Comparison of ENCODE assay signal across 34 mouse cellular contexts in genomic region chr1:36658621-36659399, GRCm38 (mm10). TPM values are rescaled to one million over a fixed set of nuclear protein-coding genes. Genes with fewer than 3 reads are reported as not detected.
DNase-seq lines count a peak whose midpoint lies in the region; ATAC-seq and TF ChIP-seq lines count a peak whose summit lies in the region.
"Had no signal": no experiment of that assay in that cellular context is flagged by ENCODE, and none has a peak within 500 bp of the region (broad histone marks: within the 10 kb centered on the region; RNA-seq: fewer than 3 reads in every experiment).

No protein-coding gene starts in this region.

- H3K36me3 ChIP-seq in liver, embryonic 13.5 days = no peaks in the 10 kb centered on the region
- H3K36me3 ChIP-seq in stomach, postnatal 0 days (ENCODE audit: control insufficient read depth, insufficient read depth, low read length) = no peaks in the 10 kb centered on the region
- no peaks in the 10 kb centered on the region for H3K36me3 ChIP-seq in embryonic facial prominence, embryonic 10.5 days (replicated peaks)
- no peaks in the 10 kb centered on the region for H3K36me3 ChIP-seq in hindbrain, embryonic 11.5 days (ENCODE audit: control insufficient read depth, insufficient read depth, low read length)
- H3K36me3 ChIP-seq: G1E; hindbrain, embryonic 10.5 days; limb, embryonic 13.5 days; liver, embryonic 15.5 days; neural tube, embryonic 12.5 days had no signal

- no peak overlapping the region for H3K4me2 ChIP-seq in liver, embryonic 13.5 days
- H3K4me2 ChIP-seq in stomach, postnatal 0 days (replicated peaks; ENCODE audit: low read depth) = no peak overlapping the region
- H3K4me2 ChIP-seq in hindbrain, embryonic 11.5 days (replicated peaks; ENCODE audit: low read depth, low read length) = no peak overlapping the region
- H3K4me2 ChIP-seq: forebrain, embryonic 13.5 days; limb, embryonic 13.5 days; liver, embryonic 15.5 days; lung, embryonic 14.5 days; midbrain, embryonic 11.5 days; neural tube, embryonic 12.5 days had no signal

- peaks cover 32% of the 10 kb centered on the region for H3K4me1 ChIP-seq in liver, embryonic 13.5 days (replicated peaks)
- H3K4me1 ChIP-seq in stomach, postnatal 0 days (replicated peaks; ENCODE audit: control insufficient read depth, insufficient read depth) = no peaks in the 10 kb centered on the region
- H3K4me1 ChIP-seq in embryonic facial prominence, embryonic 10.5 days = peaks cover 4% of the 10 kb centered on the region; the same call in 1 of the 2 replicates
- no peaks in the 10 kb centered on the region for H3K4me1 ChIP-seq in hindbrain, embryonic 11.5 days (replicated peaks; ENCODE audit: control insufficient read depth, insufficient read depth, low read length)
- H3K4me1 ChIP-seq: forebrain, embryonic 13.5 days; hindbrain, embryonic 10.5 days; limb, embryonic 13.5 days; neural tube, embryonic 12.5 days had no signal

- H3K27me3 ChIP-seq in liver, embryonic 13.5 days = no peaks in the 10 kb centered on the region
- H3K27me3 ChIP-seq in stomach, postnatal 0 days (ENCODE audit: control insufficient read depth, insufficient read depth, low read length) = no peaks in the 10 kb centered on the region
- no peaks in the 10 kb centered on the region for H3K27me3 ChIP-seq in embryonic facial prominence, embryonic 10.5 days (replicated peaks; ENCODE audit: low read depth, poor library complexity, severe bottlenecking)
- H3K27me3 ChIP-seq in hindbrain, embryonic 11.5 days (ENCODE audit: control insufficient read depth, insufficient read depth, low read length) = no peaks in the 10 kb centered on the region
- H3K27me3 ChIP-seq: forebrain, embryonic 13.5 days; limb, embryonic 13.5 days; liver, embryonic 15.5 days; neural tube, embryonic 12.5 days; Patski had no signal

- no peak for ATAC-seq in liver, embryonic 13.5 days (ENCODE audit: low read depth)
- 0 out of 2 replicates have a peak, but pooled peaks have one; percentile 36 for ATAC-seq in common myeloid progenitor, adult 5-6 weeks (replicated peaks; ENCODE audit: low read depth, poor library complexity, severe bottlenecking)
- ATAC-seq in megakaryocyte progenitor cell, adult 5-6 weeks (replicated peaks; ENCODE audit: poor library complexity) = peak; percentile 29
- peak; percentile 68; the same call in 1 of the 2 replicates for ATAC-seq in stomach, postnatal 0 days (ENCODE audit: low FRiP score, low TSS enrichment)
- ATAC-seq in hindbrain, embryonic 11.5 days (ENCODE audit: low FRiP score) = no peak
- ATAC-seq: forebrain, embryonic 13.5 days; midbrain, embryonic 16.5 days; Patski had no signal

- no peak for TF ChIP-seq EP300 in stomach, postnatal 0 days (optimal IDR thresholded peaks at IDR 0.05)

- H3K4me3 ChIP-seq in liver, embryonic 13.5 days (replicated peaks) = no peak overlapping the region
- no peak overlapping the region for H3K4me3 ChIP-seq in stomach, postnatal 0 days (ENCODE audit: low read depth, low read length)
- no peak overlapping the region for H3K4me3 ChIP-seq in embryonic facial prominence, embryonic 10.5 days
- H3K4me3 ChIP-seq in hindbrain, embryonic 11.5 days (ENCODE audit: low read depth, low read length) = no peak overlapping the region
- H3K4me3 ChIP-seq: forebrain, embryonic 13.5 days; hindbrain, embryonic 10.5 days; layer of hippocampus, adult 2 months; left cerebral cortex, adult 2 months; limb, embryonic 13.5 days; liver, embryonic 15.5 days; neural tube, embryonic 12.5 days had no signal

- WGBS in liver, embryonic 13.5 days (ENCODE audit: insufficient replicate concordance) = 52% methylated on average over 7 of the region's 7 CpGs
- 51% methylated on average over 7 of the region's 7 CpGs for WGBS in stomach, postnatal 0 days
- 82% methylated on average over 7 of the region's 7 CpGs for WGBS in embryonic facial prominence, embryonic 10.5 days
- 83% methylated on average over 7 of the region's 7 CpGs for WGBS in hindbrain, embryonic 11.5 days

- no peak overlapping the region for H3K9ac ChIP-seq in liver, embryonic 13.5 days
- H3K9ac ChIP-seq in stomach, postnatal 0 days (ENCODE audit: low read length) = no peak overlapping the region
- H3K9ac ChIP-seq in hindbrain, embryonic 11.5 days (ENCODE audit: low read depth, low read length) = no peak overlapping the region
- H3K9ac ChIP-seq: forebrain, embryonic 13.5 days; limb, embryonic 13.5 days; liver, embryonic 15.5 days; lung, embryonic 14.5 days; neural tube, embryonic 12.5 days had no signal

- H3K9me3 ChIP-seq in liver, embryonic 13.5 days (replicated peaks) = no peaks in the 10 kb centered on the region
- no peaks in the 10 kb centered on the region for H3K9me3 ChIP-seq in stomach, postnatal 0 days (ENCODE audit: control insufficient read depth, low read length)
- H3K9me3 ChIP-seq in embryonic facial prominence, embryonic 10.5 days = no peaks in the 10 kb centered on the region
- H3K9me3 ChIP-seq in hindbrain, embryonic 11.5 days (ENCODE audit: control insufficient read depth, low read length) = no peaks in the 10 kb centered on the region
- H3K9me3 ChIP-seq: forebrain, embryonic 13.5 days; G1E; hindbrain, embryonic 10.5 days; limb, embryonic 13.5 days; liver, embryonic 15.5 days; neural tube, embryonic 12.5 days had no signal

- peak; percentile 42 for TF ChIP-seq CTCF in stomach, postnatal 0 days (IDR thresholded peaks at IDR 0.05; ENCODE audit: low read depth)

- peak overlapping the region; percentile 5; the same call in 1 of the 2 replicates for H3K27ac ChIP-seq in liver, embryonic 13.5 days
- no peak overlapping the region for H3K27ac ChIP-seq in stomach, postnatal 0 days (replicated peaks)
- no peak overlapping the region for H3K27ac ChIP-seq in embryonic facial prominence, embryonic 10.5 days (replicated peaks)
- no peak overlapping the region for H3K27ac ChIP-seq in hindbrain, embryonic 11.5 days (ENCODE audit: low read depth, low read length)
- H3K27ac ChIP-seq: forebrain, embryonic 13.5 days; hindbrain, embryonic 10.5 days; layer of hippocampus, adult 2 months; left cerebral cortex, adult 2 months; limb, embryonic 13.5 days; liver, embryonic 15.5 days; neural tube, embryonic 12.5 days had no signal

- no peak for DNase-seq in liver, embryonic 13.5 days
- DNase-seq in liver = no peak
- DNase-seq in stomach, postnatal 0 days (ENCODE audit: low spot score) = peak; percentile 34
- DNase-seq in embryonic facial prominence, embryonic 10.5 days (ENCODE audit: low spot score) = no peak
- no peak for DNase-seq in natural killer cell, adult 2 months (ENCODE audit: low spot score in 2 of 2)
- no peak for DNase-seq in hindbrain, embryonic 11.5 days (ENCODE audit: low spot score)
- DNase-seq: adrenal gland, adult 2 months; adrenal gland, postnatal 36 days; cerebellum, adult 2 months; cerebellum, postnatal 14 days; gastrocnemius, postnatal 14 days; heart, postnatal 14 days; kidney, adult 9 months; kidney, postnatal 25 days; lung, embryonic 14.5 days; lung, postnatal 14 days; right cerebral cortex, postnatal 4 days; thymus, adult 18-20 months had no signal

RNA-seq across cellular contexts. Expression of gene Fam178b, which starts 24.2 kb away (rescaled TPM):
- polyA plus RNA-seq in liver, embryonic 13.5 days (2015; fragmentation: Nextera tagmentation; extraction: Ambion mirVana) = 0.15 and 0.17 TPM in 2 replicates
- 0.87 TPM in 1 of 2 replicates, not detected in the other for total RNA-seq in common myeloid progenitor, adult 5-6 weeks (2017)
- total RNA-seq in megakaryocyte progenitor cell, adult 5-6 weeks (2015) = not detected in 2 replicates
- total RNA-seq in megakaryocyte progenitor cell, adult 5-6 weeks (2017) = not detected in 2 replicates
- polyA plus RNA-seq in stomach, postnatal 0 days (2015; fragmentation: Nextera tagmentation; extraction: Ambion mirVana) = 0.59 and 0.77 TPM in 2 replicates
- 0.57 and 0.65 TPM in 2 replicates for polyA plus RNA-seq in embryonic facial prominence, embryonic 10.5 days (2016; fragmentation: Nextera tagmentation; extraction: Ambion mirVana)
- 0.52 and 0.53 TPM in 2 replicates for polyA plus RNA-seq in hindbrain, embryonic 11.5 days (2014; fragmentation: Nextera tagmentation; extraction: Ambion mirVana)
- total RNA-seq: G1E; layer of hippocampus, adult 2 months; left cerebral cortex, postnatal 36 days had no signal
- polyA plus RNA-seq: embryonic facial prominence, embryonic 11.5 days; G1E; Patski had no signal

RNA-seq across cellular contexts. Expression of gene Cox5b, which starts 32.4 kb away (rescaled TPM):
- polyA plus RNA-seq in liver, embryonic 13.5 days (2015; fragmentation: Nextera tagmentation; extraction: Ambion mirVana) = 499 and 526 TPM in 2 replicates
- 326 and 756 TPM in 2 replicates for total RNA-seq in common myeloid progenitor, adult 5-6 weeks (2017)
- total RNA-seq in megakaryocyte progenitor cell, adult 5-6 weeks (2015) = 534 and 624 TPM in 2 replicates
- 550 and 674 TPM in 2 replicates for total RNA-seq in megakaryocyte progenitor cell, adult 5-6 weeks (2017)
- 829 and 834 TPM in 2 replicates for polyA plus RNA-seq in stomach, postnatal 0 days (2015; fragmentation: Nextera tagmentation; extraction: Ambion mirVana)
- polyA plus RNA-seq in embryonic facial prominence, embryonic 10.5 days (2016; fragmentation: Nextera tagmentation; extraction: Ambion mirVana) = 515 and 522 TPM in 2 replicates
- polyA plus RNA-seq in hindbrain, embryonic 11.5 days (2014; fragmentation: Nextera tagmentation; extraction: Ambion mirVana) = 510 and 530 TPM in 2 replicates

RNA-seq across cellular contexts. Expression of gene 4933424G06Rik, which starts 51.1 kb away (rescaled TPM):
- polyA plus RNA-seq in liver, embryonic 13.5 days (2015; fragmentation: Nextera tagmentation; extraction: Ambion mirVana) = not detected in 2 replicates
- total RNA-seq in common myeloid progenitor, adult 5-6 weeks (2017) = not detected in 2 replicates
- total RNA-seq in megakaryocyte progenitor cell, adult 5-6 weeks (2015) = not detected in 2 replicates
- total RNA-seq in megakaryocyte progenitor cell, adult 5-6 weeks (2017) = not detected in 2 replicates
- 0.16 TPM in 1 of 2 replicates, not detected in the other for polyA plus RNA-seq in stomach, postnatal 0 days (2015; fragmentation: Nextera tagmentation; extraction: Ambion mirVana)
- not detected in 2 replicates for polyA plus RNA-seq in embryonic facial prominence, embryonic 10.5 days (2016; fragmentation: Nextera tagmentation; extraction: Ambion mirVana)
- polyA plus RNA-seq in hindbrain, embryonic 11.5 days (2014; fragmentation: Nextera tagmentation; extraction: Ambion mirVana) = 0.19 and 0.22 TPM in 2 replicates
- total RNA-seq: adrenal gland, adult 2 months; adrenal gland, postnatal 36 days; granulocyte monocyte progenitor cell, adult 5-6 weeks; heart, postnatal 14 days had no signal
- polyA plus RNA-seq: adrenal gland, adult 2 months; forebrain, embryonic 13.5 days; G1E; limb, embryonic 13.5 days; liver, embryonic 15.5 days; lung, embryonic 14.5 days; neural tube, embryonic 12.5 days had no signal

RNA-seq across cellular contexts. Expression of gene Actr1b, which starts 55.4 kb away (rescaled TPM):
- polyA plus RNA-seq in liver, embryonic 13.5 days (2015; fragmentation: Nextera tagmentation; extraction: Ambion mirVana) = 34.3 and 37.8 TPM in 2 replicates
- 40.1 and 42.2 TPM in 2 replicates for total RNA-seq in common myeloid progenitor, adult 5-6 weeks (2017)
- total RNA-seq in megakaryocyte progenitor cell, adult 5-6 weeks (2015) = 21.5 and 22.7 TPM in 2 replicates
- 55.0 TPM in 2 replicates for total RNA-seq in megakaryocyte progenitor cell, adult 5-6 weeks (2017)
- polyA plus RNA-seq in stomach, postnatal 0 days (2015; fragmentation: Nextera tagmentation; extraction: Ambion mirVana) = 60.5 and 62.2 TPM in 2 replicates
- polyA plus RNA-seq in embryonic facial prominence, embryonic 10.5 days (2016; fragmentation: Nextera tagmentation; extraction: Ambion mirVana) = 137 and 141 TPM in 2 replicates
- polyA plus RNA-seq in hindbrain, embryonic 11.5 days (2014; fragmentation: Nextera tagmentation; extraction: Ambion mirVana) = 84.9 and 97.5 TPM in 2 replicates

Comparison
In these comparisons a context has a peak if more than half of its experiments do, and no peak if none do; other contexts are left out.
1. ATAC-seq: peak in common myeloid progenitor, adult 5-6 weeks (single experiment), megakaryocyte progenitor cell, adult 5-6 weeks (single experiment) and stomach, postnatal 0 days (single experiment); none in liver, embryonic 13.5 days (single experiment) and hindbrain, embryonic 11.5 days (single experiment).